Mouse (Mus musculus): ENCODE results near the gene Mon1b. TPM values are rescaled to one million over a fixed set of nuclear protein-coding genes. Genes with fewer than 3 reads are reported as not detected.

Mon1b gene
- polyA plus RNA-seq, 1 experiment: 9.5 TPM

DNA sequence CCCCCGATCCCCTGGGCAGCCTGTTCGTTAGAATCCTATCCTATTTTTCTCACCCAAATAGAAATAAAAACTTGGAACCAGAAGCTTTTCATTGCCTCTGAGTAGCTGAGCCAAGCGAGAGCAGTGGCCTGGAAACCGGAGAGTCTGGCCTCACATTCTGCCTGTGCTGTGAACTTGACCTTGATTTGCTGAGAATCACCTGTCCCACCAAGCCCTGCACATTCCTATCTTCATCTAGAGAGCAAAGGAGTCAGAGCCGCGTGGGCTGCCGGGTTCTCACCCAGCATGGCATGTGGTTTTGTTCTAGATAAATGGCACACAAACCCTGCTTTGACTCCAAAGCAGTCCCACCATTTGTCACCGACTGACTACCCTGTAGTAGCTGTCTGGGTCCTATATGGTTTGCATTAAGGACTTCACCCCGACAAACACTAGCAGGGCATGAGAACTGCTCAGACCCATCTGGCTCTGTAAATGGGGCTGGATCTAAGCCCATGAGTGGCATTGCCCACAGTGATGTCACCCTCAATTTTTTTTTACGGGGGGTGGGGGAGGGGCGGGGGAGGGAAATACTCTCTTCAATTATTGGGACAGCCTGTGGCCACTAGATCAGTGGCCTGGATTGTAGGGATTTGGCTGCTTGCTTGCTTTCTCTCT, 37.3 kb downstream of the Mon1b start:
- no peaks in the 10 kb centered on the region for H3K36me3 ChIP-seq (ENCODE audit: control insufficient read depth, insufficient read depth, low read length)
- DNase-seq (ENCODE audit: low read depth in 1 of 2, low spot score in 2 of 2): no peak
- H3K27me3 ChIP-seq (ENCODE audit: control insufficient read depth, insufficient read depth, low read length): no peaks in the 10 kb centered on the region
- 93% methylated on average over 11 of the region's 11 CpGs for WGBS
- TF ChIP-seq POLR2A (IDR thresholded peaks at IDR 0.05; ENCODE audit: low read depth, low read length) (no peak), CTCF (IDR thresholded peaks at IDR 0.05; ENCODE audit: extremely low read depth, insufficient read depth, insufficient read length, insufficient replicate concordance) (no peak)
- H3K4me1 ChIP-seq (ENCODE audit: control insufficient read depth, insufficient read depth, insufficient read length): no peaks in the 10 kb centered on the region
- no peak overlapping the region for H3K4me3 ChIP-seq (ENCODE audit: extremely low read depth, insufficient read depth, insufficient read length)
- no peak overlapping the region for H3K27ac ChIP-seq (ENCODE audit: insufficient read depth, low read length)

DNA sequence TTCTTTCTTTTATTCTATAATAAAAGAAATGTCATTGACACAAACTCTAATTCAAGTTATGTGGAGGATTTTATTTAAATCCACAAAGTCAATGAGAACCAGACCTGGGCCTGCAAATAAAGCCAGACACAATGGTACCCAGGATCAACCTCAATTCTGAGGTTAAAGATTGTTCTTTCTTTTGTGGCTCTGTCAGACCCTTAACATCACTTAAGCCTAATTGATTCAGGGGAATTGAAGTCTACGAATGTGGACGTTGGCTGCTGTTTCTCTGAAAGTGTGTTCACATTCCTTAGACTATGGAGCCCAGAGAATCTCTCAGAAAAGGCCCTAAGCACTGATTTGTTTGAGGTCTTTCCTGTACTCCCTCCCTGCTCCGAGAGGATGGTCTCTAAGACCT, 37.9 kb downstream of the Mon1b start:
- Histone ChIP-seq H3K4me3 (ENCODE audit: extremely low read depth, insufficient read depth, insufficient read length) (no peak overlapping the region), H3K4me1 (ENCODE audit: control insufficient read depth, insufficient read depth, insufficient read length) (no peaks in the 10 kb centered on the region), H3K27ac (ENCODE audit: insufficient read depth, low read length) (no peak overlapping the region), H3K27me3 (ENCODE audit: control insufficient read depth, insufficient read depth, low read length) (no peaks in the 10 kb centered on the region), H3K36me3 (ENCODE audit: control insufficient read depth, insufficient read depth, low read length) (no peaks in the 10 kb centered on the region)
- 82% methylated on average over 3 of the region's 3 CpGs for WGBS
- DNase-seq (ENCODE audit: low read depth in 1 of 2, low spot score in 2 of 2): no peak
- no peak for TF ChIP-seq POLR2A (IDR thresholded peaks at IDR 0.05; ENCODE audit: low read depth, low read length)
- no peak for TF ChIP-seq CTCF (IDR thresholded peaks at IDR 0.05; ENCODE audit: extremely low read depth, insufficient read depth, insufficient read length, insufficient replicate concordance)

DNA sequence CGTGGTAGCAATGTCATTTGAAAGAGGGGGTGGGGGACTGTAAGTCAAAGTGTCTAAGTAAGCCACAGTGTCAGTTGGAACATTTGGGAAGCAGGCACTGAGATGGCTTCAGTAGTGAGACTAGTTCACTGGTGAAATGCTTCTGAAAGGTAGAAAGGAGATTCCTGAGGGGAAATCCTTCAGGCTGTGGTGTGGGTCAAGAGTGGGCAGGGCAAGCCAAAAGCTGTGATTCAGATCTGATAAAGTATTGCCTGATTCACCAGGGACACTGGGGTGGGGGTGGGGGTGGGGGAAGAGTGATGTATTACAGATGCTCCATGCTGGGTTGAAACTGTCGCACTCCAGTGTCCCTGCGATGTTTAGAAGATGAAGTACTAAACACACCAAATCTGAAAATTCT, 39.2 kb downstream of the Mon1b start:
- Histone ChIP-seq H3K4me3 (ENCODE audit: extremely low read depth, insufficient read depth, insufficient read length) (no peak overlapping the region), H3K27me3 (ENCODE audit: control insufficient read depth, insufficient read depth, low read length) (no peaks in the 10 kb centered on the region), H3K4me1 (ENCODE audit: control insufficient read depth, insufficient read depth, insufficient read length) (no peaks in the 10 kb centered on the region), H3K27ac (ENCODE audit: insufficient read depth, low read length) (no peak overlapping the region), H3K36me3 (ENCODE audit: control insufficient read depth, insufficient read depth, low read length) (no peaks in the 10 kb centered on the region)
- DNase-seq (ENCODE audit: low read depth in 1 of 2, low spot score in 2 of 2): no peak
- 79% methylated on average over 3 of the region's 3 CpGs for WGBS
- no peak for TF ChIP-seq CTCF (IDR thresholded peaks at IDR 0.05; ENCODE audit: extremely low read depth, insufficient read depth, insufficient read length, insufficient replicate concordance)
- TF ChIP-seq POLR2A (IDR thresholded peaks at IDR 0.05; ENCODE audit: low read depth, low read length): no peak

DNA sequence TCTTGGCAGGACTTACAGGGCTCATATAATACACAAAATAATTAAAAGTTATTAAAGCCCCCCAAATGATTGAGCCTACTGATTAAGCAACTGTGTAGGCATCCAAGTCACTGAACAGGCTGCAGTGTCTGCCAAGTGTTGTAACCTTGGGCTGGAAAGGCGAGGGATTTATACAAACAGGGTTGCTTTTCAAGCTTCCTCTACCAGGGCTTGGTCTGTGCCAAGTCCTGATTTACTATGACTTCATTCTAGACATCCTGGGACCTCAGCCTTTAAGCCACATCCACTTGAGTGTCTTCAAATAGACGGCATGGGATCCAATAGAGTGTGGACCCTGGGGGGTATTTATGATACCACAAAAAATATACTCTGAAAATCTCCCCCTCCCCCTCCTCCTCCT, 39.9 kb downstream of the Mon1b start:
- Histone ChIP-seq H3K27ac (ENCODE audit: insufficient read depth, low read length) (no peak overlapping the region), H3K27me3 (ENCODE audit: control insufficient read depth, insufficient read depth, low read length) (no peaks in the 10 kb centered on the region), H3K4me3 (ENCODE audit: extremely low read depth, insufficient read depth, insufficient read length) (no peak overlapping the region), H3K36me3 (ENCODE audit: control insufficient read depth, insufficient read depth, low read length) (no peaks in the 10 kb centered on the region), H3K4me1 (ENCODE audit: control insufficient read depth, insufficient read depth, insufficient read length) (no peaks in the 10 kb centered on the region)
- no peak for DNase-seq (ENCODE audit: low read depth in 1 of 2, low spot score in 2 of 2)
- WGBS: 80% methylated on average over 2 of the region's 2 CpGs
- no peak for TF ChIP-seq POLR2A (IDR thresholded peaks at IDR 0.05; ENCODE audit: low read depth, low read length)
- no peak for TF ChIP-seq CTCF (IDR thresholded peaks at IDR 0.05; ENCODE audit: extremely low read depth, insufficient read depth, insufficient read length, insufficient replicate concordance)

DNA sequence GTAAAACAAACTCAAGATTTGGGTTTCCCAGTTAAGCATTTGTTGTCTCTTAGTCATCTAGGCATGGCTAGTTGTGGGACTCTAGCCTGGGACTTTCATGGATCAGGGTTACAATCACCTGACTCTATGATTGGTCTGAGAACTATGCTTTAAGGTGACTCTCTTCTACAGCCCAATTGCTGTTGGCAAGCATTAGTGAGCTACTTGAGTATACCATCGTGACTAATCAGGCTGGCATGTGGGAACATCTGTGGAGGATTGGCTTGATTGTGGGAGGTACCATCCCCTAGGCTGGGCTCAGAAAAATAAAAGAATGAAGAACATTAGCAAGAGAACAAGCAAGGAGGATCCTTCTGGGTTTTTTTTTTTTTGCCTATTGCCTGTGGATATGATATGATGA, 41.4 kb downstream of the Mon1b start:
- no peak overlapping the region for H3K27ac ChIP-seq (ENCODE audit: insufficient read depth, low read length)
- DNase-seq (ENCODE audit: low read depth in 1 of 2, low spot score in 2 of 2): no peak
- WGBS: 89% methylated on average over 1 of the region's 1 CpGs
- no peaks in the 10 kb centered on the region for H3K27me3 ChIP-seq (ENCODE audit: control insufficient read depth, insufficient read depth, low read length)
- H3K4me1 ChIP-seq (ENCODE audit: control insufficient read depth, insufficient read depth, insufficient read length): no peaks in the 10 kb centered on the region
- TF ChIP-seq POLR2A (IDR thresholded peaks at IDR 0.05; ENCODE audit: low read depth, low read length) (no peak), CTCF (IDR thresholded peaks at IDR 0.05; ENCODE audit: extremely low read depth, insufficient read depth, insufficient read length, insufficient replicate concordance) (no peak)
- no peak overlapping the region for H3K4me3 ChIP-seq (ENCODE audit: extremely low read depth, insufficient read depth, insufficient read length)
- H3K36me3 ChIP-seq (ENCODE audit: control insufficient read depth, insufficient read depth, low read length): no peaks in the 10 kb centered on the region

DNA sequence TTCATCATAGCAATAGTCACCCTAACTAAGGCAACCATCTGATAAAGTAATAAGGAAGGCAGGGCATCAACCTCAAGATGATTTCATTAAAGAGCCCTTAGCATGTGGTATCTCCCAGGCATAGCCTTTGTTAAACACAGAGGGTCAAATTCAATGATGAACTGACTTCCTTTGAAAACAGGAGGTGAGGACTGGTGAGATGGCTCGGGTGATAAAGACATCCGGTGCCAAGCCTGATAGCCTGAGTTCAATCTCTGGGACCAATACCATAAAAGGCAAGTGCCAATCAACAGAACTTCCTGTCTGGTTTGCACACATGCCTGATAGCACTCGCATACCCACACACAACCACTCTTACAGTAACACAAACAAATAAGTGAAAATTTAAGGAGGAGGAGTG, 44.0 kb downstream of the Mon1b start:
- no peak overlapping the region for H3K27ac ChIP-seq (ENCODE audit: insufficient read depth, low read length)
- no peaks in the 10 kb centered on the region for H3K36me3 ChIP-seq (ENCODE audit: control insufficient read depth, insufficient read depth, low read length)
- DNase-seq (ENCODE audit: low read depth in 1 of 2, low spot score in 2 of 2): no peak
- H3K27me3 ChIP-seq (ENCODE audit: control insufficient read depth, insufficient read depth, low read length): no peaks in the 10 kb centered on the region
- TF ChIP-seq POLR2A (IDR thresholded peaks at IDR 0.05; ENCODE audit: low read depth, low read length) (no peak), CTCF (IDR thresholded peaks at IDR 0.05; ENCODE audit: extremely low read depth, insufficient read depth, insufficient read length, insufficient replicate concordance) (no peak)
- H3K4me1 ChIP-seq (ENCODE audit: control insufficient read depth, insufficient read depth, insufficient read length): no peaks in the 10 kb centered on the region
- WGBS: 16% methylated on average over 3 of the region's 3 CpGs
- no peak overlapping the region for H3K4me3 ChIP-seq (ENCODE audit: extremely low read depth, insufficient read depth, insufficient read length)

DNA sequence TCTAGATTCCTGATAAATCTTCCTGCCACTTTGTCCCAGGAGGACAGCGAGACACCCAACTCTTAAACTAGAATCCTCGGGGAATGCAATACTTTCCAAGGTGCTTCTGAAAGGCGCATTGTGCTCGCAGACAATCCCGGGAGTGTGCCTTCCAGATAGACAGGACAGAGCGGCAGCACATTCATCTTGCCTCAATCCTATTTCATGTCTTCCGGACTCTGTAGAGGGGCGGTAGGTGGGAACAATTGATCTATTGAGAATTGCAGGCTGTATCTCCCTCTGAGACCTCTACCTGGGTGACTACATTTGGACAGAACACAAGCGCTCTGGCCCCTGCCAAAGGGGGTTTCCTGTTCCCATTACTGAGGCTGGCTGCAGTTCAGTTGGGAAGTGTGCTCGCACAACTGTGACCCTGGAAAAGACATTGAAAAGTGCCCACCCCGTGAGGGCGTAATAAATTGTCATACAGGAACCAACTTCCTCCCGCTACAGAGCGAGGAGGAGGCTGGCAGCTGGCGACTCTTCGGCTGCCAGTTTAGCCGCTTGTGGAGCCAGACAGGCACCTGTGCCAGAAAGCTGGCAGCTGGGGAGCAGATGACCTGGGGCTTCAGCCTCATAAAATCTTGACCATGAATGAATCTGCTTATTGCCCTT, 52.6 kb downstream of the Mon1b start:
- no peak overlapping the region for H3K4me3 ChIP-seq (ENCODE audit: extremely low read depth, insufficient read depth, insufficient read length)
- H3K36me3 ChIP-seq (ENCODE audit: control insufficient read depth, insufficient read depth, low read length): no peaks in the 10 kb centered on the region
- TF ChIP-seq CTCF (IDR thresholded peaks at IDR 0.05; ENCODE audit: extremely low read depth, insufficient read depth, insufficient read length, insufficient replicate concordance) (no peak), POLR2A (IDR thresholded peaks at IDR 0.05; ENCODE audit: low read depth, low read length) (no peak)
- no peaks in the 10 kb centered on the region for H3K27me3 ChIP-seq (ENCODE audit: control insufficient read depth, insufficient read depth, low read length)
- H3K4me1 ChIP-seq (ENCODE audit: control insufficient read depth, insufficient read depth, insufficient read length): no peaks in the 10 kb centered on the region
- WGBS: 50% methylated on average over 17 of the region's 17 CpGs
- no peak for DNase-seq (ENCODE audit: low read depth in 1 of 2, low spot score in 2 of 2)
- no peak overlapping the region for H3K27ac ChIP-seq (ENCODE audit: insufficient read depth, low read length)
